31 mouse cellular contexts compared by ENCODE assay signal in genomic region chr10:16670286-16670685, GRCm38 (mm10).
DNase-seq lines count a peak whose midpoint lies in the region; ATAC-seq and TF ChIP-seq lines count a peak whose summit lies in the region.
"Had no signal": no experiment of that assay in that cellular context is flagged by ENCODE, and none has a peak within 500 bp of the region (broad histone marks: within the 10 kb centered on the region; RNA-seq: fewer than 3 reads in every experiment).

No protein-coding gene starts in this region.

- H3K27me3 ChIP-seq in kidney, adult 2 months (replicated peaks; ENCODE audit: control insufficient read depth, insufficient read depth, low read length): no peaks in the 10 kb centered on the region
- no peaks in the 10 kb centered on the region for H3K27me3 ChIP-seq in kidney, embryonic 14.5 days (ENCODE audit: control insufficient read depth, insufficient read depth, low read length)
- H3K27me3 ChIP-seq in lung, embryonic 14.5 days (ENCODE audit: insufficient read depth, low read length): no peaks in the 10 kb centered on the region
- H3K27me3 ChIP-seq in heart, embryonic 10.5 days (ENCODE audit: insufficient read depth, poor library complexity, severe bottlenecking): no peaks in the 10 kb centered on the region
- H3K27me3 ChIP-seq: CH12.LX; embryonic facial prominence, embryonic 15.5 days; heart, embryonic 13.5 days had no signal

- H3K4me1 ChIP-seq in kidney, adult 2 months (ENCODE audit: control insufficient read depth, insufficient read depth, low read length): no peaks in the 10 kb centered on the region
- H3K4me1 ChIP-seq in kidney, embryonic 14.5 days (ENCODE audit: control insufficient read depth, insufficient read depth, low read length): no peaks in the 10 kb centered on the region
- no peaks in the 10 kb centered on the region for H3K4me1 ChIP-seq in lung, embryonic 14.5 days (ENCODE audit: insufficient read depth)
- no peaks in the 10 kb centered on the region for H3K4me1 ChIP-seq in heart, embryonic 10.5 days
- H3K4me1 ChIP-seq: embryonic facial prominence, embryonic 15.5 days had no signal

- H3K27ac ChIP-seq in kidney, adult 2 months (ENCODE audit: insufficient read depth, low read depth, low read length): no peak overlapping the region
- no peak overlapping the region for H3K27ac ChIP-seq in kidney, embryonic 14.5 days (ENCODE audit: low read depth, low read length)
- no peak overlapping the region for H3K27ac ChIP-seq in lung, embryonic 14.5 days (ENCODE audit: low read depth)
- H3K27ac ChIP-seq in layer of hippocampus, adult 2 months: no peak overlapping the region
- no peak overlapping the region for H3K27ac ChIP-seq in heart, embryonic 10.5 days
- H3K27ac ChIP-seq: embryonic facial prominence, embryonic 15.5 days; gastrocnemius, adult 2 months; heart, embryonic 13.5 days; hindbrain, embryonic 14.5 days; hindbrain, postnatal 0 days had no signal

- no peak for ATAC-seq in kidney, embryonic 14.5 days (ENCODE audit: low FRiP score, low TSS enrichment)
- no peak for ATAC-seq in lung, embryonic 14.5 days (ENCODE audit: insufficient read depth)
- ATAC-seq: activated CD4-positive, CD25-positive, alpha-beta regulatory T cell, adult 4 months; forebrain, embryonic 14.5 days; forebrain, postnatal 0 days; hindbrain, postnatal 0 days; inflammation-experienced regulatory T-cells, adult 6 months; intestine, embryonic 16.5 days had no signal

- no peaks in the 10 kb centered on the region for H3K36me3 ChIP-seq in kidney, adult 2 months (ENCODE audit: control insufficient read depth, insufficient read depth, low read length)
- H3K36me3 ChIP-seq in kidney, embryonic 14.5 days (ENCODE audit: control insufficient read depth, insufficient read depth, low read length): no peaks in the 10 kb centered on the region
- no peaks in the 10 kb centered on the region for H3K36me3 ChIP-seq in lung, embryonic 14.5 days (ENCODE audit: insufficient read depth)
- H3K36me3 ChIP-seq in heart, embryonic 10.5 days: no peaks in the 10 kb centered on the region
- H3K36me3 ChIP-seq: embryonic facial prominence, embryonic 15.5 days; G1E; heart, embryonic 13.5 days had no signal

- H3K4me2 ChIP-seq in kidney, embryonic 14.5 days (replicated peaks; ENCODE audit: low read depth, low read length): no peak overlapping the region
- no peak overlapping the region for H3K4me2 ChIP-seq in lung, embryonic 14.5 days
- H3K4me2 ChIP-seq: embryonic facial prominence, embryonic 15.5 days; heart, embryonic 13.5 days; hindbrain, embryonic 14.5 days had no signal

- no peak for TF ChIP-seq POLR2A in kidney, adult 2 months (IDR thresholded peaks at IDR 0.05; ENCODE audit: low read depth, low read length)

- 65% methylated on average over 2 of the region's 2 CpGs for WGBS in kidney, adult 2 months
- 78% methylated on average over 2 of the region's 2 CpGs for WGBS in kidney, embryonic 14.5 days
- 49% methylated on average over 2 of the region's 2 CpGs for WGBS in lung, embryonic 14.5 days
- 68% methylated on average over 2 of the region's 2 CpGs for WGBS in heart, embryonic 10.5 days

- no peak overlapping the region for H3K9ac ChIP-seq in kidney, embryonic 14.5 days (ENCODE audit: low read depth, low read length)
- no peak overlapping the region for H3K9ac ChIP-seq in lung, embryonic 14.5 days
- H3K9ac ChIP-seq: embryonic facial prominence, embryonic 15.5 days; forebrain, postnatal 0 days; heart, embryonic 13.5 days; hindbrain, embryonic 14.5 days had no signal

- no peak for TF ChIP-seq CTCF in kidney, adult 2 months (conservative IDR thresholded peaks at IDR 0.05; ENCODE audit: insufficient read depth, insufficient read length, low read depth, low read length)
- no peak for TF ChIP-seq CTCF in lung, embryonic 14.5 days (IDR thresholded peaks at IDR 0.05; ENCODE audit: low read depth)
- no peak for TF ChIP-seq CTCF in layer of hippocampus, adult 2 months (conservative IDR thresholded peaks at IDR 0.05)

- peak; percentile 7 for DNase-seq in kidney, adult 2 months
- peak; percentile 4 for DNase-seq in lung, embryonic 14.5 days
- no peak for DNase-seq in lung, adult 18-20 months
- peak; percentile 46 for DNase-seq in 416B (ENCODE audit: low read depth)
- DNase-seq in NIH3T3 (ENCODE audit: low read depth): peak; percentile 64
- no peak for DNase-seq in layer of hippocampus, adult 2 months (ENCODE audit: low spot score in 2 of 2)
- DNase-seq in heart, embryonic 10.5 days (ENCODE audit: low spot score): no peak
- DNase-seq: adrenal gland, postnatal 10 days; adrenal gland, postnatal 36 days; B cell, adult 2 months; cerebellum, adult 18-20 months; cerebellum, adult 9-11 months; cerebellum, postnatal 25 days; embryo, embryonic 11 days; forebrain, postnatal 0 days; gastrocnemius, adult 2 months; gastrocnemius, postnatal 14 days; heart, adult 11 months; heart, postnatal 14 days; heart, postnatal 4 days had no signal

- H3K4me3 ChIP-seq in kidney, adult 2 months (ENCODE audit: insufficient read depth, low read depth, low read length): no peak overlapping the region
- H3K4me3 ChIP-seq in kidney, embryonic 14.5 days (ENCODE audit: low read length): no peak overlapping the region
- H3K4me3 ChIP-seq in lung, embryonic 14.5 days (ENCODE audit: low read depth, low read length): no peak overlapping the region
- no peak overlapping the region for H3K4me3 ChIP-seq in layer of hippocampus, adult 2 months
- H3K4me3 ChIP-seq in heart, embryonic 10.5 days: no peak overlapping the region
- H3K4me3 ChIP-seq: embryonic facial prominence, embryonic 15.5 days; gastrocnemius, adult 2 months; heart, embryonic 13.5 days had no signal

- no peaks in the 10 kb centered on the region for H3K9me3 ChIP-seq in kidney, embryonic 14.5 days (ENCODE audit: control insufficient read depth, low read length)
- H3K9me3 ChIP-seq in lung, embryonic 14.5 days (ENCODE audit: low read depth, low read length): no peaks in the 10 kb centered on the region
- no peaks in the 10 kb centered on the region for H3K9me3 ChIP-seq in heart, embryonic 10.5 days
- H3K9me3 ChIP-seq: embryonic facial prominence, embryonic 15.5 days; G1E; heart, embryonic 13.5 days had no signal

Comparison
In these comparisons a context has a peak if more than half of its experiments do, and no peak if none do; other contexts are left out.
1. DNase-seq: peak in kidney, adult 2 months (single experiment), lung, embryonic 14.5 days (single experiment), 416B (single experiment) and NIH3T3 (single experiment); none in lung, adult 18-20 months (0 of 2), layer of hippocampus, adult 2 months (0 of 2) and heart, embryonic 10.5 days (single experiment).